Mouse (Mus musculus) T-cell, adult 2 months (primary cell): Measurements from ENCODE around the gene Mgp.
A peak's percentile ranks its signal among the peaks of the same experiment; 100 is the strongest.
"Not testable (repeated sequence)": the region's sequence is repeated elsewhere in the genome, so short reads cannot be mapped to it uniquely, and the experiment has no call there.

Source experiments
- DNase-seq: peaks from one replicate; pipeline ENCODE4 v3.0.0; 2022; ENCODE audit warnings: low spot score

Mgp gene

GRCm38 (mm10) chr6:136898222-136898621 is 22.6 kb upstream of the Mgp start:
- DNase-seq = no peak

GRCm38 (mm10) chr6:136897789-136898188 is 22.2 kb upstream of the Mgp start:
- DNase-seq = no peak

DNA sequence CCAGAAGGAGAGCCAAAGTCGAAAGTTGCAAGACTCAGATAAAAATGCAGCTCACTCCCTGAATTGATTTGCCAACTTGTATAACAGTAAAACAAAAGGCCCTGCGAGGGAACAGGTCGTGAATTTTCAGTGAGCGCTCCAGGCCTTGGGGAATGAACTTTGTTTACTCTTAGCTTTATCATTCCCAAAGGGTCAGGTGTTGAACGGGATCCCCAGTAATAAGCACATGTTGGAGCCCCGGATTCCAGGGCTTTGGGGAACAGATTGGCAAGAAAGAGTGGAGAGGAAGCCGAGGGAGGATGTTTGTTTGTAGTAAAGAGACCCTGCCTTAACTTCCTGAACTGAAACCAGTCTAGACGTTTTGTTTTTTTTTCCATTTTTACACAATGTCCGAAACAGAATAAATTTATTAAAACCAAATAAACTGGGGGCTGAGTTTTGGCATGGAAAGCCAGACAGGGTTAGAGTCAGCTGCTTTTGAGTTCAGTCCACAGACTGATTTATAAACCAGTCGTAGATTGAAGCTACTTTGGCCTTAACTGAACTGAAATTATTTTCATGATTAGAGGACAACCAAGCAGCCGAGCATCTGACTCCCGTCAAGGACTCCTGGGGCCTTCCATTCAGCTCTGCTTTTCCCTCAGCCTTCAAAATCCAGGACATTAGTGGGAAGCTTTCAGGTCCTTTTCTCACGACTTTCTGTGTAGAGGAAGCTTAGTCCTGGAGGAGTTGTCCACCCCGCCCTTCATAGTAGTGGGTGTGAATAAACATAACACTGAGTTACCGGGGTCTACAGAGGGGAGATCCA is 19.1 kb upstream of the Mgp start:
- DNase-seq = no peak

- no peak for DNase-seq
These were observed 16.4 kb upstream of the Mgp start for GRCm38 (mm10) chr6:136892002-136892401.

DNA sequence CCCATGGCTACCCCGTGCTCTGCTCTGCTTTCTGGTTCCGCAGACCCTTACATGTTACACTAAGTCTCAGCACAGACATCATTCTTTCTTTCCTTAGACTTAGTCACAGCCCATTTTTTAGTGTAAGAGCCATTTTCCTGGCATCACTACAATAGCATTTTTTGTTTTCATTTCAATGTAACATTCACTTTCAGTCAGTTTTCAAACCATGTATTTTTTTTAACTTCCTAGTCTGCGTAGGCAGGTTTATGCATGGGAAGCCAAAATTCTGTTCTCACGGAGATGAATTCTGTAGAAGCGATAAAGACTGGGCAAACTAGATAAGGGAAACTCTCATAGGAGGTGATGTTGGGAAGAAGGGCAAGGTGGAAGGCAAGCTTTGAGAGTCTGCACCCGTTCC is 13.9 kb upstream of the Mgp start:
- no peak for DNase-seq

DNA sequence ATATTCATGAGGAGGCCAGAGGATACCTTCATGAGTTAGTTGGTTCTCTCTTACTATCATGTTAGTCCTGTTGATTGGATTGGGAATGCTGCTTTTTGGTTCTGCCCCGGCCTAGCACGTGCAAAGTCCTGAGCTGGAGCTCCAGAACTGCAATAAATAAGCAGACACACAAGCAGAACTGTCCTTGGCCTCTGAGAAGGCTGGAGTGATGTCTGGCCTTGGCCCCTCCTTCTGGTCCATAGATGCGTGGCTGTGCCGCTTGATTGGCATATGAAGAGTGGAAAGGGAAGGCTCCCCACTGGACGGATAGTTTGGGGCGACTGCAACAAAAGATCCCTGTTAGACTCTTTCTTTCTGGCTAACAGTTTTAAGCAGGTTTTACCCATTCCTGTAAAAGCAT is 13.4 kb upstream of the Mgp start:
- DNase-seq = no peak

DNA sequence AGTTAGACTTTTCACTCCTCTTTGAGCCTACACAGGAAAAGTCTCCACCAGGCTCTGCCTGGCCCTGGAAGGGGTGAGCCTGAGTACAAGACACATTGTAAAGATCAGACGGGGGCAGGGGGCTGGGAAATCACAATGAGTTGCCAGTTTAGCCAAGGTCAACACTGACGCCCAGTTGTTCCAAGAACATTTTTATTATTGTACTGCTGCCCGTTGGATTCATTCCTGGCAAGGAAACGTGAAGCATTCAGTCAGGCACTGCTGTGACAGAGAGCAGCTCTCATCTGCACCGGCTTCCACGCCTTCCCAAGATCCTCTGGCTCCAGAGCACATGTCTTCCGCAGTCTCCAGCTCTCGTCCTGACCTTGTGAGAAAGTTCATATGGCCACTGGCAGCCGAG is 12.2 kb upstream of the Mgp start:
- DNase-seq = no peak

DNA sequence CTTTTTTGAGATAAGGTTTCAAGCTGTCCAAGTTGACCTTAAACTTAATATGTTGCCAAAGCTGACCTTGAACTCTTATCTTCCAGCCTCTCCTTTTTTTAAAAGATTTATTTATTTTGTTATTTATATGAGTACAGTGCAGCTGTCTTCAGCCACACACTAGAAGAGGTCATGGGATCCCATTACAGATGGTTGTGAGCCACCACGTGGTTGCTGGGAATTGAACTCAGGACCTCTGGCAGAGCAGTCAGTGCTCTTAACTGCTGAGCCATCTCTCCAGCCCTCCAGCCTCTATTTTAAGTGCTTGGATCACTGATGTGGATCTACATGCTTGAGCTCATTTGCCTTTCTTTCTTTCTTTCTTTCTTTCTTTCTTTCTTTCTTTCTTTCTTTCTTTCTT is 9.1 kb upstream of the Mgp start:
- DNase-seq = not testable (repeated sequence)

GRCm38 (mm10) chr6:136883961-136884360 is 8.3 kb upstream of the Mgp start:
- no peak for DNase-seq

DNA sequence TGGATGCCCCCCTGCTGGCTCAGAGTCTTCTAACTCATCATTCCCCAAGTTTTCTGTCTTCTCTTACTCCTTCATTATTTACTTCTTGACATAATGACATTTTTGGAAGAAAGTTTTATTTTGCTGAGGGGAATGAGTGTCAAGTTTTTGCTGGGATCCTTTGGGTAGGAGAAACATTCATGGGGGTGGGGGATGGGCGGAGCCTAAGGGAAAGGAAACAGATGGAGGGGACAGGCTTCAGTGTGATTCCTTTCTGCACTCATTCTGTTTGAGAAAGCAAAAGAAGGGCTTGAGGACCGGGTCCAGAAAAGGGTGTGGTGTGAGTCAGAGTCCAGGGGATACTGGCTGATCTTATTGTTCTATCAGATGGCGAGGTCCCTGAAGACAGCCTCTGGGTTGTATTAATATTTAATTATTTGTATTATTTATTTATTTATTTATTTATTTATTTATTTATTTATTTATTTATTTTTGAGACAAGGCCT is 7.8 kb upstream of the Mgp start:
- no peak for DNase-seq

- DNase-seq = no peak
These were observed 6.1 kb upstream of the Mgp start for GRCm38 (mm10) chr6:136881678-136882077.

GRCm38 (mm10) chr6:136874599-136874998 is 1.0 kb downstream of the Mgp start:
- no peak for DNase-seq

GRCm38 (mm10) chr6:136868921-136869320 is 6.7 kb downstream of the Mgp start:
- DNase-seq = no peak

- no peak for DNase-seq
These were observed 9.5 kb downstream of the Mgp start for GRCm38 (mm10) chr6:136866150-136866549.

GRCm38 (mm10) chr6:136865360-136865759 is 10.3 kb downstream of the Mgp start:
- DNase-seq = no peak

DNA sequence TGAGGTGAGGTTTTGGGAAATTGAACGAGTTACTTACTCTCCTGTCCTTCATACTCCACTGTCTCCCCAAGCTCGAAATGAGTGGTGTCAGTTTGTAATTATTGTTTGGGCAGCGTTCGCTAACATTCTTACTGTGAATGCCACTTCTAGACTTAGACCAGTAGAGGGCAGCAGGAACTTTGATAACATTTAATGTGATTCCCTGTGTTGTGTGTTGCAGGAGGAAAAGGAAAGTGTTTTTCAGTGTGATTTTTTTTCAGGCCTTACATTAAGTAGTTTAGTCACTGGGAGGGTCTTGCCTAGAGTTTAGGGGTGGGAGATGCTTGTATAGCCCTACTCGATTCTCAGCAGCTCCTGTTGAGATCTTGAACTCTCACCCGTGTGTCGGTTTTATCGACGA is 14.6 kb downstream of the Mgp start:
- peak; percentile 31 for DNase-seq

DNA sequence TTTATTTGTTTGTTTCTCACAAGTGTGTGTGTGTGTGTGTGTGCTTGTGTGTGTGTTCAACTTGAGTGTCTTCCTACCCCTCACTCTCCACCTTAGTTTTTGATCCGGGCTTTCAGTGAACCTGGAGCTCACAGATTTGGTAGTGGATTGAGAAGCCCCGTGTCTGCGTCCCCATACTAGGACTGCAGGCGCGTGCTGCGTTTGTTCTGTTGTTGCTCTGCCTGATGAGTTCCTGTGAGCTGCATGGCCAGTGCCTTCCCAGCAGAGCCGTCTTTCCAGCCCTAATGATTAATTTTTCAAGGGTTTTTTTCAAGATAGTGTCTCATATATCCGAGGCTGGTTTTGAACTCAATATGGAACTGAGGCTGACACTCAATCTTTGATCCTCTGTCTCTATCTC is 17.2 kb downstream of the Mgp start:
- no peak for DNase-seq

- no peak for DNase-seq
These were observed 17.8 kb downstream of the Mgp start for GRCm38 (mm10) chr6:136857873-136858260.

GRCm38 (mm10) chr6:136857186-136857872 is 18.3 kb downstream of the Mgp start, which contains the start of gene Art4:
Gene Art4, minus strand, starts transcription at chr6:136857733.
- peak; percentile 39 for DNase-seq

GRCm38 (mm10) chr6:136856071-136856636 is 19.5 kb downstream of the Mgp start:
- DNase-seq = peak; percentile 62

DNA sequence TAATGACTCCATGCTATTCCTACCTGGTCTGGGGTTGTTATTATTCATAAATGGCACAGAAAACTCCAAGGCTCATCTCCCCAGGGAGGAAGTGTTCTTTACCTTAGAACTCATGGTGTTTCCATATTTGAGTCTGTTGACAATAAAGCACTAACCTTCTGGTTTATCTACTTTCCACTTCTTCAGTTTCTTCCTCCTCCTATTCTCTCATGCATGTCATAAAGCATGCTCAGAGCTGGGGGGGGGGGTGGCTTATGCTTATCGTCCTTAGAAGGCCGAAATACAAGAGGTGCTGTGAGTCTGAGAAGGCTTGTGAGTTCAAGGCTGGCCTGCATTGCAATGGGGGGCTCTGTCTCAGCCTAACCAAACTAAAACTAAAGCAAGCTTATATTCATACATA is 20.4 kb downstream of the Mgp start:
- DNase-seq = no peak

DNA sequence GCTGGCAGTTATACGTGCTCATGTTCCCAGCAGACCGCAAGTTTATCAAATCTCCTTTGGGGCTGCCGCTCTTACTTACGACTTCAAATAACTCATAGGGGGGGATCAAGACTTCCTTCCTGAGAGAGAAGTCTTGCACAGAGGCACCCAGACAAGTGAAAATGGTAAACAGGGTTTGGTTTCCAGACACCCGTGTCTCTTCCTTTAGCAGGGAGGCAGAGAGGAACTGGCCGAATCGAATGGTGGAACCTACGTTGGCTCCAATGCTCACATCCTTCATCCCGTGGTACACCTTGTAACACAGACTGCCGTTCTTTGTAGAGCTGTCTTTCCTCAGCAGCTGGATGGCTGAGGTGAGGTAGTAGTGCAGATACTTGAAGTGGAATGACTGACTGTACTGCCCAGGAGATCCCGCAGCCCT is 21.3 kb downstream of the Mgp start:
- DNase-seq = peak; percentile 71

GRCm38 (mm10) chr6:136852762-136853161 is 22.9 kb downstream of the Mgp start:
- DNase-seq = no peak
